Mouse (Mus musculus) liver, postnatal 0 days (tissue): ENCODE results near the gene Gvin1. TPM values are rescaled to one million over a fixed set of nuclear protein-coding genes. Genes with fewer than 3 reads are reported as not detected.
"Not testable (repeated sequence)": the region's sequence is repeated elsewhere in the genome, so short reads cannot be mapped to it uniquely, and the experiment has no call there.

ENCODE experiments used
- ATAC-seq: fragments of 200-750 bp; cut with Nextera tagmentation; 2 replicates; pipeline ENCODE4 v1.8.0; 2017; ENCODE audit warnings: mild to moderate bottlenecking, moderate library complexity
- DNase-seq: peaks from one replicate; pipeline ENCODE4 v3.0.0-alpha.2; 2016
- H3K27ac ChIP-seq: fragments of 300-500 bp; sonication (generic); 2 replicates; pipeline ENCODE4 v1.5.1; 2014; ENCODE audit warnings: antibody characterized with exemption, moderate library complexity, mild to moderate bottlenecking, low read depth
- H3K27me3 ChIP-seq: fragments of 300-500 bp; sonication (generic); 2 replicates; pipeline ENCODE4 v1.6.1; 2014; ENCODE audit warnings: low read length, control low read depth, mixed read lengths; ENCODE audit not compliant: insufficient read depth
- H3K36me3 ChIP-seq: fragments of 300-500 bp; sonication (generic); replicated peaks from 2 replicates; pipeline ENCODE4 v1.6.1; 2014; ENCODE audit warnings: mild to moderate bottlenecking, control low read depth, low read length, moderate library complexity, mixed read lengths; ENCODE audit not compliant: insufficient read depth
- H3K4me1 ChIP-seq: fragments of 300-500 bp; sonication (generic); 2 replicates; pipeline ENCODE4 v1.6.1; 2014; ENCODE audit warnings: antibody characterized with exemption, mild to moderate bottlenecking, control low read depth; ENCODE audit not compliant: insufficient read depth
- H3K4me2 ChIP-seq: fragments of 300-500 bp; sonication (generic); 2 replicates; pipeline ENCODE4 v1.6.1; 2014; ENCODE audit warnings: low read depth, mild to moderate bottlenecking, low read length, moderate library complexity, mixed read lengths
- H3K4me3 ChIP-seq: fragments of 300-500 bp; sonication (generic); 2 replicates; pipeline ENCODE4 v1.5.1; 2014; ENCODE audit warnings: low read depth, low read length
- H3K9ac ChIP-seq: fragments of 300-500 bp; sonication (generic); replicated peaks from 2 replicates; pipeline ENCODE4 v1.6.1; 2014; ENCODE audit warnings: mild to moderate bottlenecking, moderate library complexity
- H3K9me3 ChIP-seq: fragments of 300-500 bp; sonication (generic); 2 replicates; pipeline ENCODE4 v1.6.1; 2016; ENCODE audit warnings: mild to moderate bottlenecking, control low read depth, low read length, mixed read lengths
- WGBS: fragments of 180-500 bp; shearing (Covaris S2); extraction: QIAGEN DNeasy Blood & Tissue Kit; methylation state at CpG from one replicate; pipeline ENCODE4 v1.1.7; 2014; ENCODE audit not compliant: insufficient replicate concordance; 5-methylcytosine and 5-hydroxymethylcytosine counted together
- polyA plus RNA-seq: library from polyadenylated mRNA; unstranded; fragments of >200 nt; fragmentation: Nextera tagmentation; extraction: Ambion mirVana; gene quantifications from 2 replicates; pipeline ENCODE4 v1.2.1, GENCODE M21; 2015

Gene Gvin1
- polyA plus RNA-seq, 1 experiment from 2014 or later, result 0.97 TPM

GRCm38 (mm10) chr7:106117090-106117948, 97.8 kb downstream of the Gvin1 start:
- not testable (repeated sequence) for H3K4me3 ChIP-seq, H3K4me2 ChIP-seq
- WGBS, result no CpG with 5 or more reads among the region's 2 CpGs

More at GRCm38 (mm10) chr7:106117090-106117948, 97.8 kb downstream of the Gvin1 start:
- not testable (repeated sequence) for H3K9ac ChIP-seq, H3K27me3 ChIP-seq, H3K4me1 ChIP-seq, ATAC-seq, H3K9me3 ChIP-seq, H3K36me3 ChIP-seq, DNase-seq, H3K27ac ChIP-seq
